Mouse (Mus musculus) liver, embryonic 13.5 days (tissue): Measurements from ENCODE around the gene Gm4491. TPM values are rescaled to one million over a fixed set of nuclear protein-coding genes. Genes with fewer than 3 reads are reported as not detected.

Experiments used
- ATAC-seq: fragments of 200-750 bp; cut with Nextera tagmentation; 2 replicates; pipeline ENCODE4 v1.8.0; 2017; ENCODE audit warnings: low read depth, mild to moderate bottlenecking, moderate number of reproducible peaks, moderate library complexity
- DNase-seq: peaks from one replicate; pipeline ENCODE4 v3.0.0; 2022
- H3K27ac ChIP-seq: fragments of 300-500 bp; sonication (generic); 2 replicates; pipeline ENCODE4 v1.5.1; 2015; ENCODE audit warnings: moderate library complexity, mild to moderate bottlenecking, inconsistent platforms
- H3K27me3 ChIP-seq: fragments of 300-500 bp; sonication (generic); 2 replicates; pipeline ENCODE4 v1.6.1; 2015; ENCODE audit warnings: mild to moderate bottlenecking, inconsistent platforms
- H3K36me3 ChIP-seq: fragments of 300-500 bp; sonication (generic); 2 replicates; pipeline ENCODE4 v1.6.1; 2015; ENCODE audit warnings: mild to moderate bottlenecking, inconsistent platforms
- H3K4me1 ChIP-seq: fragments of 300-500 bp; sonication (generic); replicated peaks from 2 replicates; pipeline ENCODE4 v1.6.1; 2015; ENCODE audit warnings: inconsistent platforms
- H3K4me2 ChIP-seq: fragments of 300-500 bp; sonication (generic); 2 replicates; pipeline ENCODE4 v1.6.1; 2015; ENCODE audit warnings: inconsistent platforms, mild to moderate bottlenecking, moderate library complexity
- H3K4me3 ChIP-seq: fragments of 300-500 bp; sonication (generic); replicated peaks from 2 replicates; pipeline ENCODE4 v1.5.1; 2015; ENCODE audit warnings: mild to moderate bottlenecking, inconsistent platforms
- H3K9ac ChIP-seq: fragments of 300-500 bp; sonication (generic); 2 replicates; pipeline ENCODE4 v1.6.1; 2015; ENCODE audit warnings: mild to moderate bottlenecking, inconsistent platforms
- H3K9me3 ChIP-seq: fragments of 300-500 bp; sonication (generic); replicated peaks from 2 replicates; pipeline ENCODE4 v1.6.1; 2016; ENCODE audit warnings: inconsistent platforms
- whole genome bisulfite sequencing: fragments of 180-500 bp; shearing (Covaris S2); methylation state at CpG from one replicate; pipeline ENCODE4 v1.1.7; 2015; ENCODE audit not compliant: insufficient replicate concordance; 5-methylcytosine and 5-hydroxymethylcytosine counted together
- polyA plus RNA-seq: library from polyadenylated mRNA; unstranded; fragments of >200 nt; fragmentation: Nextera tagmentation; extraction: Ambion mirVana; gene quantifications from 2 replicates; pipeline ENCODE4 v1.2.1, GENCODE M21; 2015

Gm4491 gene
- not detected in 2 replicates for polyA plus RNA-seq

GRCm38 (mm10) chr14:57115823-57116544, at the start of gene Gm4491:
TSS of gene Gm4491 (minus strand) at chr14:57115883.
- no peaks in the 10 kb centered on the region for H3K36me3 ChIP-seq
- H3K9me3 ChIP-seq, result no peaks in the 10 kb centered on the region
- WGBS, result 26% methylated on average over 13 of the region's 13 CpGs
- H3K4me3 ChIP-seq, result no peak within 1 kb of the TSS
- H3K4me1 ChIP-seq, result no peaks in the 10 kb centered on the region
- no peak within 1 kb of the TSS for H3K27ac ChIP-seq
- no peak within 1 kb of the TSS for H3K9ac ChIP-seq
- DNase-seq (no peak), ATAC-seq (no peak)
- H3K4me2 ChIP-seq, result no peak within 1 kb of the TSS
- peaks cover 30% of the 10 kb centered on the region for H3K27me3 ChIP-seq

DNA sequence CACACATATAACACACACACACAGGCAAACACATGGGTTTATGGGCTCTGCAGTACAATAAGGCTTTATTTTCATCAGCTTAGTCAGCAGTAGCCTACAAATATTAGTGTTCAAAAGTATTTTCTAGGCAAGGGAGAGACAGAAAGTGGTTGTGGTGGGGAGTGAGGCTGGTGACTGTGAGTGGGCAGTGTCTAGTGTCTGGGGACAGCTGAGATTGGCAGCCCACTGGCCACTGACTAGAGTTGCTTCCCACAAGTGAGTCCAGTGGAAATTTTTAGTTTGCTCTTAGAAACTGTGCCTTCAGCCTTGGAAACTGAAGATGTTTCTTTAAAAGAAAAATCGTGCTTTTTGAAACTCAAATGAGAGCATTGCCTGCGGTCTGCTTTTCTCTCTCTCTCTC, 46.1 kb upstream of the Gm4491 start:
- H3K9me3 ChIP-seq, result no peaks in the 10 kb centered on the region
- DNase-seq (no peak), ATAC-seq (no peak)
- H3K4me2 ChIP-seq, result no peak overlapping the region
- WGBS, result 38% methylated on average over 2 of the region's 2 CpGs
- no peaks in the 10 kb centered on the region for H3K36me3 ChIP-seq
- no peak overlapping the region for H3K9ac ChIP-seq
- H3K4me1 ChIP-seq, result no peaks in the 10 kb centered on the region
- H3K27ac ChIP-seq, result no peak overlapping the region
- no peaks in the 10 kb centered on the region for H3K27me3 ChIP-seq
- no peak overlapping the region for H3K4me3 ChIP-seq

- Histone ChIP-seq H3K36me3 (no peaks in the 10 kb centered on the region), H3K9me3 (no peaks in the 10 kb centered on the region), H3K4me3 (no peak overlapping the region), H3K4me2 (no peak overlapping the region), H3K9ac (no peak overlapping the region), H3K4me1 (no peaks in the 10 kb centered on the region), H3K27me3 (no peaks in the 10 kb centered on the region), H3K27ac (no peak overlapping the region)
- WGBS, result 60% methylated on average over 4 of the region's 4 CpGs
- ATAC-seq (no peak), DNase-seq (no peak)
Measured at GRCm38 (mm10) chr14:57161201-57161600, 45.5 kb upstream of the Gm4491 start.

DNA sequence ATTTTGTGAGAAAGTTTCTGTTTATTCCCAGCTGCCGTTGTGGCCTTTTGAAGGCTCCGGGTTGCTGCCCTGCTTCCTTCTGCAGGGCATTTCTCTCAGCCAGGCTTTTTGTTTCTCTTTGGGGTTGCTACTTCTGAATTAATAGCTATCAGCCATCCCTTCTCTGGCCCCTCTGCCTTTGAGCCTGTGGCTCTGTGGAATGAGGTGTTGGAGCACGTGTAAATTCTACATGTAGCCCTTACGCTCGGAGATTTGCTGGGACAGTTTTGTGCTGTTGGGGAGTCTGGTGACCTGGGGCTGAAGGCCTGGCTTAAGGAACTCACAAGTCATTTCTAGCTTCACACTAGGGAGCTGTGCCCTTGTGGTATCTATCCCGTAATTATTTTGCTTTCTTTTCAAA, 39.2 kb upstream of the Gm4491 start:
- H3K9ac ChIP-seq, result no peak overlapping the region
- H3K4me3 ChIP-seq, result no peak overlapping the region
- no peak for ATAC-seq
- no peaks in the 10 kb centered on the region for H3K9me3 ChIP-seq
- no peak overlapping the region for H3K4me2 ChIP-seq
- WGBS, result 50% methylated on average over 6 of the region's 6 CpGs
- no peaks in the 10 kb centered on the region for H3K36me3 ChIP-seq
- DNase-seq, result no peak
- H3K27ac ChIP-seq, result no peak overlapping the region
- no peaks in the 10 kb centered on the region for H3K4me1 ChIP-seq
- H3K27me3 ChIP-seq, result no peaks in the 10 kb centered on the region

DNA sequence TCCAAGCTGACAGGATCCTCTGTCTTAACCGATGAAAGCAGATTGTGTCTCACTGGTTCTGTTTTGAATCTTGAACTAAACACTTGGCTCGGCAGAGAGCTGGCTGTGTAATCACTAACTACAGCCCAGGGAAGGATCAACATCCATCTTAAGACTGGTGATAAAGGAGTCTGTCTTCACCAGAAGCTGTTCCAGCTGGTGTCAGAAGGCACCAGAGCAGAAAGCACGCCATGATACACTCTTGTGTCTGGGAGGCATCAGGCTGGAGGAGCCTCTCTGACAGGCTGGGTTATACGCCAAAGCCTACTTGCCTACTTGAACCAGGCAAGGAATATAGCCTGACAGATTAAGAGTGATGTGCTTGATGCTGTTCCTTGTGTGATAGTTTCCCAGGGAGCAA, 30.1 kb upstream of the Gm4491 start:
- 44% methylated on average over 4 of the region's 4 CpGs for WGBS
- Histone ChIP-seq H3K9me3 (no peaks in the 10 kb centered on the region), H3K27me3 (0 out of 2 replicates have a peak, but pooled peaks cover 3% of the 10 kb centered on the region), H3K4me2 (no peak overlapping the region), H3K4me1 (no peaks in the 10 kb centered on the region), H3K9ac (no peak overlapping the region), H3K36me3 (no peaks in the 10 kb centered on the region), H3K4me3 (no peak overlapping the region), H3K27ac (no peak overlapping the region)
- ATAC-seq, result no peak
- DNase-seq, result no peak

GRCm38 (mm10) chr14:57135265-57135664, 19.6 kb upstream of the Gm4491 start:
- ATAC-seq, result no peak
- WGBS, result 71% methylated on average over 8 of the region's 8 CpGs
- DNase-seq, result no peak

GRCm38 (mm10) chr14:57133161-57133661, 17.5 kb upstream of the Gm4491 start, which contains the start of gene Gjb6:
TSS of gene Gjb6 (minus strand) at chr14:57133611.
- H3K9me3 ChIP-seq, result no peaks in the 10 kb centered on the region
- ATAC-seq, result no peak
- peaks cover 65% of the 10 kb centered on the region for H3K27me3 ChIP-seq
- DNase-seq, result no peak
- WGBS, result 3% methylated on average over 33 of the region's 33 CpGs
- H3K27ac ChIP-seq, result no peak within 1 kb of the TSS
- H3K4me1 ChIP-seq, result no peaks in the 10 kb centered on the region
- no peak within 1 kb of the TSS for H3K9ac ChIP-seq
- peak within 1 kb of the TSS; percentile 37 for H3K4me2 ChIP-seq
- H3K36me3 ChIP-seq, result no peaks in the 10 kb centered on the region
- H3K4me3 ChIP-seq, result 0 out of 2 replicates have a peak within 1 kb of the TSS, but pooled peaks have one; percentile 14

More at GRCm38 (mm10) chr14:57135265-57135664, 19.6 kb upstream of the Gm4491 start:
- Histone ChIP-seq H3K9me3 (no peaks in the 10 kb centered on the region), H3K27me3 (peaks cover 59% of the 10 kb centered on the region), H3K36me3 (no peaks in the 10 kb centered on the region), H3K4me2 (no peak overlapping the region), H3K9ac (no peak overlapping the region), H3K4me1 (no peaks in the 10 kb centered on the region), H3K27ac (no peak overlapping the region), H3K4me3 (no peak overlapping the region)

DNA sequence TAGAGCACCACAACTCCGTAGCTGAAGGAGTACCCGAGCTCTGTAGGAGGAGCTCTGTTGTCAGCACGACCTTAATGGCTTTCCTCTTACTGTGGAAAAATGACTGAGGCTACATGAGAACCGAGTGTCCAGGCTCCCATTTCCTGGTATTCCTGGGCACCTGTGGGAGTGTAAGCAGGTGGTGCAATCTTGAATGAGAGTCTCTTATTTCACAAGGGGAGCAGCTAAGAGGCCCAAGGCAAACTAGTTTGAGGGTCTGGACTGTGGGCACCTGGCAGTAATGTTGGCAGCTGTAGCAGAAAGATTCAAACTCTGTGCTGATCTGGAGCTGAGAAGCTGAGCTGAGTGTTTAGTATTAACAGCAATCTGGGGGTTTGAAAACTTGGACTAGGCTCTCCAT, 11.7 kb upstream of the Gm4491 start:
- H3K9ac ChIP-seq, result no peak overlapping the region
- H3K4me2 ChIP-seq, result no peak overlapping the region
- H3K36me3 ChIP-seq, result no peaks in the 10 kb centered on the region
- no peak overlapping the region for H3K27ac ChIP-seq
- no peaks in the 10 kb centered on the region for H3K9me3 ChIP-seq
- no peak for DNase-seq
- 54% methylated on average over 4 of the region's 4 CpGs for WGBS
- H3K4me3 ChIP-seq, result no peak overlapping the region
- peaks cover 27% of the 10 kb centered on the region for H3K27me3 ChIP-seq
- ATAC-seq, result no peak
- no peaks in the 10 kb centered on the region for H3K4me1 ChIP-seq

- Histone ChIP-seq H3K9me3 (no peaks in the 10 kb centered on the region), H3K36me3 (no peaks in the 10 kb centered on the region), H3K4me1 (no peaks in the 10 kb centered on the region), H3K27me3 (no peaks in the 10 kb centered on the region), H3K27ac (no peak overlapping the region), H3K4me2 (no peak overlapping the region), H3K4me3 (no peak overlapping the region), H3K9ac (no peak overlapping the region)
- ATAC-seq, result no peak
- no peak for DNase-seq
- WGBS, result 63% methylated on average over 7 of the region's 7 CpGs
Measured at GRCm38 (mm10) chr14:57122295-57122694, 6.6 kb upstream of the Gm4491 start.

DNA sequence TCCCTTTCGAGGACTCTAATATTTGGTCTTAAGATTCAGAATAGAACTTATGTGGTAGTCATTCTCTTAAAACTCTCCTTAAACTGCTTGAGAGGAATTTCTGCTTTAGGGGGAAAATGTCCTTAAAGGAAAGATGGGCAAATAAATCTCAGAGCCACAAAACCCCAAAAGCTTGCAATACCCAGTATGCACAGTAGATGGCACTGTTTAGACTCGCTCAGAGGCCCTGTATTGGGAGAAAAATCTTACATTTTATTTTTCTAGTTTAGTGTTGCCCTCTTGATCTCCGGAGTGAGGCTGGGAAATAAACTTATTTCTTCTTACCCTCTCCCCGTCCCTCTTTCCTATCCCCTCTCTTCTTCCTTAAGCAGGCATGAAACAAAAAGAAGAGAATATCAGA, 6.5 kb downstream of the Gm4491 start:
- DNase-seq (no peak), ATAC-seq (no peak)
- H3K36me3 ChIP-seq, result no peaks in the 10 kb centered on the region
- H3K4me1 ChIP-seq, result peaks cover 9% of the 10 kb centered on the region; the same call in 1 of the 2 replicates
- peaks cover 60% of the 10 kb centered on the region for H3K27me3 ChIP-seq
- no peaks in the 10 kb centered on the region for H3K9me3 ChIP-seq
- no peak overlapping the region for H3K4me2 ChIP-seq
- no peak overlapping the region for H3K27ac ChIP-seq
- no peak overlapping the region for H3K4me3 ChIP-seq
- no peak overlapping the region for H3K9ac ChIP-seq
- 12% methylated on average over 4 of the region's 4 CpGs for WGBS

- H3K9me3 ChIP-seq, result no peaks in the 10 kb centered on the region
- no peak for ATAC-seq
- H3K4me3 ChIP-seq, result no peak overlapping the region
- no peak for DNase-seq
- H3K4me2 ChIP-seq, result no peak overlapping the region
- 58% methylated on average over 5 of the region's 5 CpGs for WGBS
- H3K9ac ChIP-seq, result no peak overlapping the region
- no peak overlapping the region for H3K27ac ChIP-seq
- no peaks in the 10 kb centered on the region for H3K36me3 ChIP-seq
- peaks cover 70% of the 10 kb centered on the region for H3K27me3 ChIP-seq
- H3K4me1 ChIP-seq, result peaks cover 17% of the 10 kb centered on the region; the same call in 1 of the 2 replicates
Measured at GRCm38 (mm10) chr14:57107916-57108315, 7.8 kb downstream of the Gm4491 start.

DNA sequence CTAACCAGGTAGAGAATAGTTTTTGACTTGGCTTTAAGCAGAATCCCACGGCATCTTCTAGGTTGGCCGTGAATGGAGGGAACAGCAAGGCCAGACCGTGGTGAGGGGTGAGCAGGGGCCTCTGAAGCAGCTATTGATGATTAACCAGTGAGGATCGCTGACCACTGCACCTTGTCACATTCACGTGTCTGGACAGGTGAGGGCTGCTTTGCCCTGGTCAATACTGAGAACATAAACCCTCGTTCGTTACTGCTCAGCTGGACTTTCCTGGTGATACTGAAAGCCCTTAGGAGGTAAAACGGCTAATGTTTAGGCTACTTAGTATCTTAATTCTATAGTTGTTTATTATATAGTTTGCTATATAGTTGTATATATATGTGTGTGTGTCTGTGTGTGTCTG, 8.6 kb downstream of the Gm4491 start:
- Histone ChIP-seq H3K36me3 (no peaks in the 10 kb centered on the region), H3K4me3 (no peak overlapping the region), H3K9ac (no peak overlapping the region), H3K27ac (no peak overlapping the region), H3K27me3 (peaks cover 75% of the 10 kb centered on the region), H3K4me1 (peaks cover 17% of the 10 kb centered on the region; the same call in 1 of the 2 replicates), H3K9me3 (no peaks in the 10 kb centered on the region), H3K4me2 (no peak overlapping the region)
- WGBS, result 51% methylated on average over 8 of the region's 8 CpGs
- no peak for DNase-seq
- no peak for ATAC-seq
